Mouse (Mus musculus): ENCODE measurements around the gene Slc23a4.

Slc23a4 gene

DNA sequence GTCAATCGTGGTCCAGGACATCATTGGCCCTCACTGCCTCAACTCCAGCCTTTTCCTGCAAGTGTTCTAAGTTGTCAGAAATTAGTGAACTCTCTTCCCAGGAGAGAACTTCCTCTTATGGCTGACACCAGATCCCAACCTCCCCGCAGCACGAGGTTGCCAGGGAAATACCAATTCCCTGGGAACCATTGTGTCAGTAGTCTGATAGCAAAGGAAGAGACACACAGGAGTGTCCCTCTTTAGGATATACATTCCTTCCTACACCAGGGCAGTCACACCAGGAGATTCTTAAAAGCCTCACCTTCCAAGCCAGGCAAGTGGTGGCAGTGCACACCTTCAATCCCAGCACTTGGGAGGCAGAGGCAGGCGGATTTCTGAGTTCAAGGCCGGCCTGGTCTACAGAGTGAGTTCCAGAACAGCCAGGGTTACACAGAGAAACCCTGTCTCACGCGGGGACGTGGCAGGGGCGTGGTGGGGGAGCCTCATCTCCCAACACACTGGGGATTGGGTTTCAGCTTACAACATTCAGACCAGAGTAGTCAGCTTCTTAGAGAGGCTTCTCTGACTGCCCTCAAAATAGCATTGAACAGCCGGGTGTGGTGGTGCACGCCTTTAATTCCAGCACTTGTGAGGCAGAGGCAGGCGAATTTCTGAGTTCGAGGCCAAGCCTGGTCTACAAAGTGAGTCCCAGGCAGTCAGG, 74.7 kb downstream of the Slc23a4 start:
- DNase-seq (ENCODE audit: low read depth, low spot score) = no peak

- DNase-seq (ENCODE audit: low read depth, low spot score) = peak; percentile 91
These were observed 77.6 kb downstream of the Slc23a4 start, which contains the start of gene Wdr91 for GRCm38 (mm10) chr6:34910371-34911219. Gene Wdr91, minus strand, starts transcription at chr6:34910876.

GRCm38 (mm10) chr6:34909631-34910345, 78.4 kb downstream of the Slc23a4 start:
- DNase-seq (ENCODE audit: low read depth, low spot score) = no peak

DNA sequence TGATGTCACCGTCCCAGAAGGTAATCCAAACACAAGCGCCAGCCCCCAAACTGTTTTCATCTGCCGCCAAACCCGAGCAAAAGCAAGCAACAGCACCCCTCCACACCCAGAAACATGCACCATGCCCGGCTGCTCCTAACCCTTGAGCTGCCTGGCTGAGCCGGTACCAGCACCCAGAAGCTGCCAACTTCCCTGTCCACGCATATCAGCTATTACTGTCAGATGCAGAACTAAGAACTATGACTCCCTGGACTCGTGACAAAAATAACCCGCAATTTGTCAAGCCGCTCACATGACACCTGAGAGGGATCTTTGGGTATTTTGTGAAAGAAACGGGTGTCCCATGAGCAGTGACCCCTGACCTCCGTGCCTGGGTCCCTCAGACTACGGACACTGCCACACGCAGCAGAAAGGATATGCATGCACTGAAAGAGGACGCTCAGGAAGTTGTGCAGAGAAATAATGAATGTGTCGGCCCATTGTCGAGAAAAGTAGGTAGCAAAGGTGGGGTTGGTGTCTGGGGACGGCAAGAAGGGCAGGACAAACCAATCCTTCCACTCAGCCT, 80.4 kb downstream of the Slc23a4 start:
- DNase-seq (ENCODE audit: low read depth, low spot score) = no peak

DNA sequence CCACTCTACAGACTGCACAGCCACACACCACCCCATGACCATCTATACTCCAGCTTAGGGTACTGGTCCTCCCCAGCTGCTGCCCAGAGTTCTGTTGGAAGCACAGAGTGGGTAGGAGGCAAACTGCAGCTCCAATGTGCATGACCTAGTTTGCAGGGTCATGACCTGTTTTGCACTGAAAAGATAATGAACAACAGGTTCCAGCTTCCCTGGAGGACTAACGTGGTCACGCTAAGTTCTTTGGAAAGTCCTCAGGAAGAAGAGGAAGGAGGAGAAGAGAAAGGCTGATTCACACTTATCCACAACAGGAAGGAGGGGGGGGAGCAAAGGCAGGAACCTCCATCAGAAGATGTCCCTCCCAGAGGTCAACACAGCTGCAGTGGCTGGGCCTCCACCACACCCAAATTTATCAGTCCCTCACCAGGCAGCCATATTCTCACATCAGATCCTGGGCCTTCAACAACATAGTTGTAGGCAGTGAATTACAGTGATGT, 81.0 kb downstream of the Slc23a4 start:
- DNase-seq (ENCODE audit: low read depth, low spot score) = peak; percentile 69

- DNase-seq (ENCODE audit: low read depth, low spot score) = no peak
These were observed 81.5 kb downstream of the Slc23a4 start for GRCm38 (mm10) chr6:34906661-34907060.

GRCm38 (mm10) chr6:34906125-34906524, 82.1 kb downstream of the Slc23a4 start:
- no peak for DNase-seq (ENCODE audit: low read depth, low spot score)

- DNase-seq (ENCODE audit: low read depth, low spot score) = no peak
These were observed 83.8 kb downstream of the Slc23a4 start for GRCm38 (mm10) chr6:34904361-34904760.

DNA sequence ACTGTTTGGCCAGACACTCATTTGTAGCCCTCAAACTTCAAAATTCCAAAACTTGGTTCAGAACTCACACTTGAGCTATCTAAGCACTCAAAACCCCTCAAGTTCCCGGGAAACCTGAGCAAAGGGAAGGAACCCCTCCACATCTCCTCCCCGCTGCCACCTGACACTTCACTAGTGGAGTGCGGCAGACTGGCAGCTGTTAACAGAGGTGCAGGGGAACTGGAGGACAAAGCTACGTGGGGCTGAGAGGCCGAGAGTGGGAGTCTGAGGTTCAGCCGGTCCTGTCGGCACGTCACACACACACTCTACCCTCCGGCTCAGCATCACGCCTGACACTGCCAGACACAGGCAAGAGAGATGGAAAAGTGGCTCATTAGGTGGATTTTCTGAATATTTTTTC, 84.4 kb downstream of the Slc23a4 start:
- DNase-seq (ENCODE audit: low read depth, low spot score) = no peak

- no peak for DNase-seq (ENCODE audit: low read depth, low spot score)
These were observed 84.8 kb downstream of the Slc23a4 start for GRCm38 (mm10) chr6:34903441-34903840.

- DNase-seq (ENCODE audit: low read depth, low spot score) = no peak
These were observed 85.6 kb downstream of the Slc23a4 start for GRCm38 (mm10) chr6:34902578-34902977.

DNA sequence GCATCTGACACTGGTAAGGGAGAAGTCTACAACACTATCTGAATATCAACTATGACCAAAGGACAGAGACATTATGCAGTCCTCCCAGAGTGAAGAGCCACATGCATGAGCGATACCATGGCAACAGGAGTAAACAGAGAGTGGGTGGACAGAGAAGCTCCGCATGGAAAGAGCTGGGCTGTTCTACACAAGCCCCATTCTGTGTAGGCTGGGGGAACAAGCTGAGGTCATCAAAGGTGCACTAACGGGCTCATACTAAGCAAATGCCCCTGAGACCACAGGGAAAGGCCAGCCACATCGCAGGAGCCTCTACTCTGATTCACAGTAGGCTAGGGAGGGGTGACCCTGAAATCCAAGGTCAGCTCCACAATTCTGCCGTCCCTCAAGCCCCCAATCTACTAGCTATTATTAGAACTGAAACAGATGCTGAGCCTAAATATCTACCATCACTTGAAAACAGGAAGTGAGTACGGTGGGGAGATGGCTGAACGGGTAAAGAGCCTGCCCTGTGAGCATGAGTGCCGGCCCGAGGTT, 86.2 kb downstream of the Slc23a4 start:
- DNase-seq (ENCODE audit: low read depth, low spot score) = no peak

DNA sequence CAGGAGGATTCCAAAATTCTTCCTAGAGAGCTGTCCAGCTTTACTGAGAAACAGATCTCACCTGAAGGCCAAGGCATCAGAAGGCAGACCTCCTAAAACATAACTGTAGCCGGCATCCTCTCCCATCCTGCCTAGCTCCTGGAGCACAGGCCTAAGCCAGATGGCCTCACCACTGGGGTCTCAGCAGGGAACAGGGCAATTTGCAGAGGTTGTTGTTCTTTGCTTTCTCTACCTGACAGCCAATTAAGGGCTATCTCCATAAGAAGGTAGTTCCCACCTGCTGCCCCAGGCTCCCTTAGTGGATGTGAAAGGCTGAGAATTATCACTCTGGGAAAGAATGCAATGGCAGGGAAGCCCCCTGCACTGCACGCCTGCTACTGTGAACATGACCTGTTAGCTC, 87.2 kb downstream of the Slc23a4 start:
- DNase-seq (ENCODE audit: low read depth, low spot score) = no peak

DNA sequence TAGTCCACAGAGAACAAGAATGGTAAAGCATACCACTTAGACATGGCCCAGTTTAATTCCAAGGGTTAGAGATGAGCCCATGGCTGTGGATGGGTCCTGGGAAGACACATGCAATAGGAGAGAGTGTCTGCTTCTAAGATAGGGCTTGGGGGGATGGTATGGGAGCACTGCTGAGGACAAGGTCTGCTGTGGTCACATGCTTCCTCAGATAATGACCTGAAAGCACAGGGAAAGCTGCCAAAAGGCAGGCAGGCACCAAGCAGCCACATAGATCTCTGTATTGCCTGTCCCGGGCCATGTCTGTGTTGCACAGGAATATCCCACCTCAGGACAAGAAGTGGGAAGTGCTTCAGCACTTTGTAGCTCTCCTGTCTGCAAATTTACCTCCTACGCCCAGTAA, 89.1 kb downstream of the Slc23a4 start:
- no peak for DNase-seq (ENCODE audit: low read depth, low spot score)

GRCm38 (mm10) chr6:34896168-34896780, 91.9 kb downstream of the Slc23a4 start:
- DNase-seq (ENCODE audit: low read depth, low spot score) = no peak

DNA sequence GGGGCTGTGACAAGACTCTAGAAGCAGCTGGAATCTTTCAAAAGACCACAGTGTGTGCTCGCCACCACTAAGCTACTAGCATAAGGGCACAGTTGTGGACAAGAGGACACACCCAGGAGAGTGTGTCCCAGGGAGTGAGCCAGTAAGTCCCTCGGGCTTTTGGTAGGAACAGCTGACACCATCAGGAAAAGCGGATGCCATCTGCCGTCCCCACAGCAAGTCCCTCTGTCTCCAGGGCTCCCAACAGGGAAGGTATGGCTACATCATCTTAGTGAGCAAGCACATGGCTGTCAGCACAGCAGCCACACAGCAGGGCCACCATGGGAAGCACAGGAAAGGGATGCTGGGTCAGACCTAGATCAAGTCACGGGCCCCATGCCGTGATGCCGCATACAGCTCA, 92.6 kb downstream of the Slc23a4 start:
- DNase-seq (ENCODE audit: low read depth, low spot score) = no peak
